Mouse (Mus musculus) cerebellum, adult 2 months (tissue): ENCODE results near the gene Zfp799. TPM values are rescaled to one million over a fixed set of nuclear protein-coding genes. Genes with fewer than 3 reads are reported as not detected.

Source experiments
- DNase-seq, 2 experiments: peaks; one replicate each; pipeline ENCODE4 v3.0.0; 2021
- H3K27ac ChIP-seq: fragments of 200-500 bp; 2 replicates; pipeline ENCODE4 v1.5.1; 2012; ENCODE audit warnings: low read length, control low read depth, inconsistent platforms; ENCODE audit not compliant: insufficient read depth
- H3K27me3 ChIP-seq: fragments of 200-500 bp; 2 replicates; pipeline ENCODE4 v1.6.1; 2012; ENCODE audit warnings: inconsistent platforms, mild to moderate bottlenecking, low read length, moderate library complexity; ENCODE audit not compliant: control insufficient read depth, insufficient read depth
- H3K4me1 ChIP-seq: fragments of 200-500 bp; 2 replicates; pipeline ENCODE4 v1.6.1; 2011; ENCODE audit warnings: low read length; ENCODE audit not compliant: control insufficient read depth, insufficient read depth
- H3K4me3 ChIP-seq: fragments of 200-500 bp; replicated peaks from 2 replicates; pipeline ENCODE3; 2011; ENCODE audit warnings: mild to moderate bottlenecking, low read depth, low read length, control low read depth; ENCODE audit not compliant: insufficient read depth
- CTCF ChIP-seq: fragments of 200-500 bp; IDR thresholded peaks from 2 replicates; pipeline ENCODE4 v1.5.1; 2011; ENCODE audit warnings: low read depth, mild to moderate bottlenecking, control low read depth, low read length, moderate library complexity, borderline replicate concordance; ENCODE audit not compliant: insufficient read depth
- POLR2A ChIP-seq: fragments of 200-500 bp; IDR thresholded peaks from 2 replicates; pipeline ENCODE4 v1.6.1; 2011; ENCODE audit warnings: low read length, control low read depth, borderline replicate concordance; ENCODE audit not compliant: insufficient read depth
- WGBS: fragments of 180-500 bp; shearing (Covaris S2); methylation state at CpG from one replicate; pipeline ENCODE4 v1.1.7; 2018; 5-methylcytosine and 5-hydroxymethylcytosine counted together
- polyA plus RNA-seq: library from polyadenylated mRNA; depleted of rRNA; stranded (reverse); fragments of >200 nt; gene quantifications from 2 replicates; pipeline ENCODE4 v1.2.3, GENCODE M21; 2012

Gene Zfp799
- polyA plus RNA-seq, 1 experiment, result 13.3 TPM

DNA sequence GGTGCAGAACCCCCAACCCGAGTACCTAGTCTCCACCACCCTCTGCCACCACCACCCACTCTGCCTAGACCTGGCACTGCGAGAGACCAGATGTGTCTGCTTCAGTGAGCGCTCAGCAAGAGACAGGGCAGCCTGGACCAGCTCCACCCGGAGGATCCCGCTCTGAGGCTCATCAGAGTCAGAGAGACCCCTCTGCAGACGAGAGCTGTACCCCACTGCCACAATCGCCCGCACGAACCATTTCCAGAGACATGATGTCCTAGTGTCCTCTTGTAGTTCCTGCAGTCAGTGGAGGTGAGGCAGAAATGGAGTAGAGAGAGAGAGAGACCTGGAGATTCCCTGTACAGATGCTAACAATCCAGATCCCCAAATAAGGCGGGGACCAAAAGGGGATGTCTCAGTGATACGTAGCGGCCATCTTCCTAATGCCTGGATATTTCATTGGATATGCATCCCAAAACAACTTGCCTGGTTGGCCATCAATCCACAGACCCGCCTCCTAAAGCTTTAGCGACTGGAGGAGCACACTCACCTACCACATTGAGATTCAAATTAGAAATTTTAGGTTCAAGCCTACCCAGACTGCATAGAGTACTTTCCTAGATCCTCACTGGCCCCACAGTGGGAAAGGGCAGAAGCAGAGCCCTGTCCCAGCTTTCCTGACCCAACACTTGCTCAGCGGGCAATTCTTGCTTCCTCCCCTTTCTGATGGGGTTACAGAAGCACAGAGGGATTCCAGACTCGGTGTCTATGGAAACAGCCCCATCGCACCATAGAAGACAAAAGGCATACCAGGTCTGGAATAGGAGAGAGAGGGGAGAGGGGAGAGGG is 20.3 kb downstream of the Zfp799 start, which contains the start of gene Zfp811:
Gene Zfp811 (minus strand): TSS at position 388 of the 831 bp plus-strand sequence.
- Histone ChIP-seq H3K4me3 (peak within 1 kb of the TSS; percentile 71), H3K27ac (peak within 1 kb of the TSS; percentile 12; the same call in 1 of the 2 replicates), H3K27me3 (no peaks in the 10 kb centered on the region), H3K4me1 (no peaks in the 10 kb centered on the region; the same call in 1 of the 2 replicates)
- DNase-seq, result peak; percentile 59 to 77
- under 1% methylated on average over 17 of the region's 17 CpGs for WGBS
- TF ChIP-seq CTCF, result no peak
- peak; percentile 43; the same call in 1 of the 2 replicates for TF ChIP-seq POLR2A

DNA sequence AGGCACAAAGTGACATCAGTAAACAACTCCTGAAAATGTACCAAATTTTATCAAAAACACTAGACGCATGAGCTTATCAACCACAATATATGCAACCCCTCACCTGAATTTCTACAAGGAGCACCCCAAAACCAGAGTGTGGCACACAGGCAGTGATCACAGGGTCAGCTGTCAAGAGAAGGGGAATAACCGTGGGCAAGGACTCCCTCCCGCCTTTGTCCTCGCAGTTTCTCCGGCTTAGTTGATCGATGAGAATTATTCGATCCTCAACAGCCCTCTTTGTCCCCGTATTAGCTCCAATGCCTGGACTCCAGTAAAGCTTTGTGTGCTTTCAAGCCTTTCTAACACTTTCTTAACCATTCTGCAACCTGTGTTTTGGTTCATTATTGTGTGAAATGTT is 21.1 kb downstream of the Zfp799 start:
- peak overlapping the region; percentile 71 for H3K4me3 ChIP-seq
- WGBS, result 1% methylated on average over 8 of the region's 8 CpGs
- no peak for DNase-seq
- TF ChIP-seq CTCF (no peak), POLR2A (no peak)
- H3K4me1 ChIP-seq, result no peaks in the 10 kb centered on the region; the same call in 1 of the 2 replicates
- no peak overlapping the region for H3K27ac ChIP-seq
- no peaks in the 10 kb centered on the region for H3K27me3 ChIP-seq

DNA sequence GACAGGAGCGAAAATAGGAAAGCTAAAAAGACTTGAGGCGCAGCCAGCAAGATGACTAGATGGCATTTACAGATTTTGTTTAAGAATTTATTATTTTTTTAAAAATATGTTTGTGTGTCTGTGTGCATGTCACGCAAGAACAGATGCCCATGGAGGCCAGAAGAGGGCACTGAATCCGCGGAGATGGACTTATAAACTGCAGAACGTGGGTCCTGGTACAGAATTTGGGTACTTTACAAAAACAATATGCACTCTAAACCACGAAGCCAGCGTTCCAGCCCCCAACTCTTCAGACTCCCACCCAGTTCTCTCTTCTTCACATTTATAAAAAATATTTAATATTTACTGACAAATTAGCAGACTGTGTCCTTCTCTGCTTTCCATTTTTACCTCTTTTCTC is 40.8 kb downstream of the Zfp799 start:
- H3K27me3 ChIP-seq, result no peaks in the 10 kb centered on the region
- H3K27ac ChIP-seq, result no peak overlapping the region
- no peak overlapping the region for H3K4me3 ChIP-seq
- 76% methylated on average over 8 of the region's 8 CpGs for WGBS
- TF ChIP-seq CTCF (no peak), POLR2A (no peak)
- DNase-seq, result no peak
- H3K4me1 ChIP-seq, result no peaks in the 10 kb centered on the region

DNA sequence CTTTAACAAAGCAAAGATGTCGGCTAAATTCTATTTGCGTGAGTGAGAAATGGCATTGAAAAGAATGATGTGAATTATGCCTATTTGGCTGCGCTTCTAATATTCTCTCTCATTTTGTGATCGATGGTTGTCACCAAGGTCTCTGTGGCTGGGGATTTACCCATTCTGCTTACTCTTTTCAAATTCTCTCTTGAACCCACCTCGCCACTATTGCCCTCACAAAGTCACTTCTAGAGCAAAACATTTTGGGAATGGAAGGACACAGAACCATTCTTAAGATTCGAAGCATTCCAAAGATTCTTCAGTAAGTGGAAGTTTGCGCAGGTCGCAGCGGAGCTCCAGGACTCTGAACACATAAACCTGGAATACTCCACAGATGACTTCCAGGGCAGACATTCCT is 41.5 kb downstream of the Zfp799 start:
- Histone ChIP-seq H3K27me3 (no peaks in the 10 kb centered on the region), H3K27ac (no peak overlapping the region), H3K4me3 (peak overlapping the region; percentile 75), H3K4me1 (no peaks in the 10 kb centered on the region)
- 7% methylated on average over 9 of the region's 9 CpGs for WGBS
- no peak for DNase-seq
- TF ChIP-seq CTCF (no peak), POLR2A (no peak)

DNA sequence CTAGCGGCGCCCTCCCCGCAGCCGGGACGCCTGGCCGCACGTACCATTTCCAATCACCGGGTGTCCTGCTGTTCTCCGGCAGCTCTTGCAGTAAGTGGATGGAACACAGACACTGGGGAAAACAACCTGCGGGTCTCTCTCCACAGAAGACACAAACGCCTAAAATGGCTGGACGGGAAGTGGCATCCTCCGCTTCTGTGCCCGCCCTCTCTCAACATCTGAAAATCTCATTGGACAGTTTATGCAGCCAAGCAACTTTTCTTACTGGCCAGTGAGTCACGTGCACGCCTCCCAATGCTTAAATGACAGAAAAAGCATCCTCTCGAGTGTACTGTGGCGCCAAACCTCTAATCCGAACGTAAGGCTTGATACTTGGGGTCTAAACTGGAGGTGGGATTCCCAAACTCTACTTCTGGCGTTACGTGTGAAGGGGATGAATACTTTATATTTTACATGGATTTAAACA is 41.9 kb downstream of the Zfp799 start, which contains the start of gene Zfp871:
Gene Zfp871 (minus strand): TSS at position 194 of the 466 bp plus-strand sequence.
- no peaks in the 10 kb centered on the region for H3K4me1 ChIP-seq
- no peaks in the 10 kb centered on the region for H3K27me3 ChIP-seq
- H3K27ac ChIP-seq, result peak within 1 kb of the TSS; percentile 82
- under 1% methylated on average over 22 of the region's 22 CpGs for WGBS
- peak within 1 kb of the TSS; percentile 75 for H3K4me3 ChIP-seq
- peak; percentile 87 to 92 for DNase-seq
- TF ChIP-seq POLR2A, result peak; percentile 87; the same call in 1 of the 2 replicates
- TF ChIP-seq CTCF, result no peak

DNA sequence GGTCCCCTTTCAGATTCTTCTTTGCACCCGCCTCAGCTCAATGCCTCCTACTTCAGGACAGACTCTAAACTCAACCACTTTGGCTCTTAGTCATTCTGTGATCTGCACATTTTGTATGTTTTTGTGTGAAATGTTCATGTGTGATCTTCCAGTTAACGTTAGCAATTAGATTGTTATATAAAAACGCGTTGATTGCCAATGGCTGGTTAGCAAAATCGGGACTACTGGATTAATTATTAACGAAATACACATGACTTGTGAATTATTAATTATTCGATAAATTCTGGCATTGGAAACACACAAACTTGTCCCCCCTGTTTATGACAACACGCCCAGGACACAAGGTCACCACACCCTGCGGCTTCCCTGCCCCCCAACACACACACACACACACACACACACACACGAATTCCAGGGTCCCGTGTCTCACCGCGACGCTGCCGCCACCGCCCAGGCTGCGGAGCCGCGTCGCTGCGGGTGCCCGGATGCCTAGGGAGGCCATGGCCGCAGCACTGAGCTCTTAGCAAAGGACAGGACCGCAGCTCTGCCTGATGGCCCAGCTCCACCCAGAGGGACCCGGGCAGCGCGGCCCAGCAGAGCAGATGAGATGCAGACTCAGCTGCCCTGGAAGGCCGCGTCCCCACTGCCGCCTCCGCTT is 42.5 kb downstream of the Zfp799 start:
- no peaks in the 10 kb centered on the region for H3K4me1 ChIP-seq
- no peaks in the 10 kb centered on the region for H3K27me3 ChIP-seq
- WGBS, result under 1% methylated on average over 31 of the region's 31 CpGs
- no peak for TF ChIP-seq POLR2A
- no peak for TF ChIP-seq CTCF
- no peak for DNase-seq
- H3K4me3 ChIP-seq, result peak overlapping the region; percentile 75
- H3K27ac ChIP-seq, result peak overlapping the region; percentile 82

DNA sequence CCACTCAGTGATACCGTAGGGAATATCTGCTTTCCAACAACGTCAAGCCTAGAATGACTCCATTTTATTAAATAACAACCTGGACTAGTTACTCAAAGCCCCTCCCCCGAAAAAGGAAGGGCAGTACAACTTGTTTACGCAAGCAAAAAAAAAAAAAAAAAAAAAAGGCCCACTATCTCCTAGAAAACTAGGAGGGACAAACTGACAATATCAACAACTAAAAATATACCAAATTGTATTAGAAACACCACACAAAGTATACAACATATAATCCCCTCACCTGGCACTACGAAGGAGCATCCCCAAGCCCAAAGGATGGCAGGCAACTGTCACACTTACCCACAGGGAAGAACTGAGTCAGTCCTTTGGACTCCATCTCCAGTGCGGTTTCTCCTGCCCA is 43.1 kb downstream of the Zfp799 start:
- peak overlapping the region; percentile 75 for H3K4me3 ChIP-seq
- TF ChIP-seq POLR2A, result no peak
- TF ChIP-seq CTCF, result no peak
- H3K27ac ChIP-seq, result no peak overlapping the region
- no peaks in the 10 kb centered on the region for H3K27me3 ChIP-seq
- H3K4me1 ChIP-seq, result no peaks in the 10 kb centered on the region
- 33% methylated on average over 6 of the region's 6 CpGs for WGBS
- peak in 1 of 2 experiments; percentile 10 for DNase-seq
